Mouse (Mus musculus) spleen, adult 18-20 months (tissue): ENCODE data around the gene Rnf113a1.
"Not testable (repeated sequence)": the region's sequence is repeated elsewhere in the genome, so short reads cannot be mapped to it uniquely, and the experiment has no call there.

Experiments
- DNase-seq, 2 experiments: peaks; one replicate each; pipeline ENCODE4 v3.0.0; 2022; ENCODE audit warnings: mixed read lengths in 2 of 2

Gene Rnf113a1

DNA sequence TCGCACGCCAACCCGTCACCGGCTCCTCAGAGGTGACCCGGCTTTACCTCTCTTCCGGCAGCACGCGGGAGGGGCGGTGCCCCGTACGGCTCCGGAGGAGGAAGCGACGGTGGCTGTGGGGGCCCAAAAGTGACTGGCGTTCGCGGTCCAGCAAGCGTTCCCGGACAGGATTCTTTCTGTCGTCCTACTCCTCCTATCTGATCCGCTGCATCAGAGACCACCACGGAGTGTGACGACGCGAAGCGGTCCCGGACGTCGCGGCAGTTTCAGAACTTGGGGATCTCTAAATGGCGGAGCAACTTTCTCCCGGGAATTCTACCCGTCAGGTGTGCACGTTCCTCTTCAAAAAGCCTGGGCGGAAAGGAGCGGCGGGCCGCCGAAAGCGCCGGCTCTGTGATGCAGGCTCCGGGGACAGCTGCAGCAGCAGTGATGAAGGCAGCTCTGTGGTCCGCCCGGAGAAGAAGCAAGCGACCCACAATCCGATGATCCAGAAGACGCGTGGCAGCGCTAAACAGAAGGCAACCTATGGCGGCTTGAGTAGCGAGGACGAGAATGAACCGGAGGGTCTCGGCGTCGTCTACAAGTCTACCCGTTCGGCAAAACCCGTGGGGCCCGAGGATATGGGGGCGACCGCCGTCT, at the start of gene Rnf113a1, which contains the start of gene Ndufa1:
Rnf113a1 (plus strand) TSS at position 141 of the 639 bp plus-strand sequence.
Ndufa1 (minus strand) TSS at position 59 of the 639 bp plus-strand sequence.
- peak; percentile 69 to 78 for DNase-seq

DNA sequence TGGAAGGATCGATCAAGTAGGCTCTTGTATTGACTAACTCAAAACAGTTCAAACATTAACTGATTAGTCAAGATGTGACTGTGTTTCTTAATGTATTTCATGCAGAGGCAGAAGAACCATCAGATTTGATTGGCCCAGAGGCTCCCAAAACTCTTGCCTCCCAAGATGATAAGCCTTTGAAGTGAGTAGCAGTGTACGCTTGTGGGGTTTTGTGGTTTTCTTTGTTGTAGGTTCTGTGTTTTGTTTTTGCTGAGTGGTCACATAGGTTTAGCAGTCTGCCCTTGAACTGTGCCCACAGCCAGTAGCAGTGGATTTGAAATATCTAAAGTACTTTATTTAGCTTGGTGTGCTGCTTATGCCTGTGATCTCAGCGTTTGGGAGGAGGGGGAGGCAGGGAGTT, 49.3 kb upstream of the Rnf113a1 start:
- DNase-seq: no peak

DNA sequence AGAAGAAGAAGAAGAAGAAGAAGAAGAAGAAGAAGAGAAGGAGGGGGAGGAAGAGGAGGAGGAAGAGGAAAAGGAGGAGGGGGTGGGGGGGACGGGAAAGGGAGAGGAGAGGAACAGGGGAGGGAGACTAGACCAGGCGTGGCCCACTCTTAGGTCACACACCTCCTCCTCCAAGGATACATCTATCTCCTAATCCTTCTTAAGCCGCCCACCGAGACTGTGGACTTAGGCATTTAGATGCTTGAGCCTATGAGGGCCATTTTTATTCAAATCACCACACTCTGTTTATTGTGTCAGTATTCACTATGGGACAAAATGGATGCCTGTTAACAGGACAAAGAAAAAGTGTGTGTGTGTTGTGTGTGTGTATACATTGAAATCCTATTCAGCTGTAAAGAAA, 46.5 kb upstream of the Rnf113a1 start:
- DNase-seq: not testable (repeated sequence)

DNA sequence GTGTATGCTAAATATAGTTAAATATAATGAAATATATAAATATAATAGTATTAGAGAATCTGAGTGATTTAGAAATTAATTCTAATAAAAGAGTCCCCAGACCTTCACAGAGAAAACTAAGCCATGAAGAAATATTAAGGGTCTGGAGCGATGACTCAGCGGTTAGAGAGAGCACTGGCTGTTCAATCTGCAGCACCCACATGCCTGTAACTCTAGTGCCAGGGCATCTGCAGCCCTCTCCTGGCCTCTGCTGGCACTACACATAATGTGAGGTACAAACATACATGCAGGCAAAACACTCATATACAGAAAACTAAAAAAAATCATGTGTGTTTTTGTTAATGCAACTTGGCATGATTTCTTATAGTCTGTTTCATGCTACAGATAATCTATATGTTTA, 46.1 kb upstream of the Rnf113a1 start:
- DNase-seq: peak in 1 of 2 experiments; percentile 29

DNA sequence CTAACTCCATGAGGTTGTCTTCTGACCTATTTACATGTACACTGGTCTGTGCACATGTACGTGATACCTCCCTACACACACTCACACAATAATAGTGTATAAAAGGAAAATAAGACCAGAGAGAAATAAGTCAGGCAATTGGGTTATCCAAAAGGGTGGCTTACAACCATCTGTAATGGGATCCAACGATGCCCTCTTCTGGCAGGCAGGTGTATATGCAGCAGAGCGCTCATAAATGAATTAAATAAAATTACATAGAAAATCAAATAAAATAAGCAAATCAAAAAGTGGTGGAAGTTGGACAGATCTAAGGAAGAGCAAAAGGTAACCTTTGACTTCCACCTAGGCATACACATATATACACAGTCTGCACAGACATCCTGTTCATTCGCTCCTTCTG, 33.2 kb upstream of the Rnf113a1 start:
- DNase-seq: no peak

DNA sequence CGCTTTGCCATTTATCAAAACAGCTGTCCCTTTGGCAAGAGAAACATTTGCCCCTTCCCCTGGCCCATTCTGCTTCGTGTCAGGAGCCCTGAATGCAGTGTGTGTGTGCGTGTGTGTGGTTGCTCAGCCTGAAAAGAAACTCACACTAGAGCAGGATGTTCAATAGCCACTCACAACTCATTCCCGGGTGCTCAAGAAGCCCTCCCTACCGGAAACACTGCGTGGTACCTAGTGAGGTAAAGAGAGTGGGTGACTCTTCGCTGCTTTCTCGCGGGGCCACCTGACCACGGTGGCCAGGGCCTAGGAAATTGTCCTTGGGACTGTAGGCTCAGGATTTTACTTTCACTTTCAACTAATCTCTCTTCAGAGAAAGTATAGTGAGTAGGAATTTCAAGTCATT, 29.9 kb upstream of the Rnf113a1 start:
- DNase-seq: no peak

DNA sequence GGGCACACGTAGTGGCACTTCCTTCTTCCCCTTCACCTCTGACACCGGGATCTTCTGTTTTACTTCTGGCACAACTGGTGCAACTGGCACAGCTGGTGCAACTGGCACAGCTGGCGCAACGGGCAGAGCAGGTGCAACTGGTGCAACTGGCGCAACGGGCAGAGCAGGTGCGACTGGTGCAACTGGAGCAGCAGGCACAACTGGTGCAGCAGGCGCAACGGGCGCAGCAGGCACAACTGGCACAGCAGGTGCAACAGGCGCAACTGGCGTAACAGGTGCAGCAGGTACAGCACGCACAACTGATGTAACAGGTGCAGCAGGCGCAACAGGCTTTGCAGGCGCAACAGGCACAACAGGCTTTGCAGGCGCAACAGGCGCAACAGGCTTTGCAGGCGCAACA, 27.9 kb upstream of the Rnf113a1 start:
- DNase-seq: no peak

DNA sequence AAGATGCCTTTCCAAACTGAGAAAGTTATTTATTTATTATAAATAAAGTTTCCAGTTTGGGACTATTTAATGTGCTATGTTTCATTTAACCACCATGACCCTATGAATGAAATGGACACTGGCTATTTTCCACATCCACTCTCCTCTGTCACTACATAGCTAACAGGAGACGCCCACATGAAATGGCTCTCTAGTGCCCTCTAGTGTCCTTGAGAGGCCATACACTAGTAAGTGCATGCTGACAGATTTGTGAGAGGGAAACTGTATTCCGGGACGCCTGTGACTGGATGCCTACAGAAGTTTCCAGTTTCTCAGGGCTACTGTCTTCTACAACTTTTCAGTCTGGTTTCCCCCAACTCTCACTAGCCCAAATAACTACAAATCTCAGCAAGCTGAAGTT, 24.0 kb upstream of the Rnf113a1 start:
- DNase-seq: peak in 1 of 2 experiments; percentile 12

DNA sequence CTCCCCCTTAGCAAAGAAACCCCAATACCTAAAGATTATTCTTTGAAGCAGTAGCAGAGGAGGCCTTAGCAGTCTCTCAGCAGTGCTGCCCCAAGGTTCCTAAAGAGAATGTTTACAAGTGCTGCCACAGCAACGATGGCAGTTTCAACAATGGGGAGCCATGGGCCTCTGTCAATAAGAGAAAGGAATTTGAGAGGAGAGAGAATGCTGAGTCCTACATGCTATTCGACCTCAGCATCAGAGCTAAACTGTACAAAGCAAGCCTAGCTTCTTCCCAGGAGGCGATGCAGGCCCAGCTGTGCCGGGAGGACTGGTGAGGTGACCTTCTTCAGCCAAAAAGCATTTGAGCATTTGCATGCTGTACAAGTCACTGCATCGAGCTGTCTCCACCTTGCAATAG, 22.3 kb upstream of the Rnf113a1 start, which contains the start of gene Akap14:
Akap14 (minus strand) TSS at position 101 of the 400 bp plus-strand sequence.
- DNase-seq: no peak

DNA sequence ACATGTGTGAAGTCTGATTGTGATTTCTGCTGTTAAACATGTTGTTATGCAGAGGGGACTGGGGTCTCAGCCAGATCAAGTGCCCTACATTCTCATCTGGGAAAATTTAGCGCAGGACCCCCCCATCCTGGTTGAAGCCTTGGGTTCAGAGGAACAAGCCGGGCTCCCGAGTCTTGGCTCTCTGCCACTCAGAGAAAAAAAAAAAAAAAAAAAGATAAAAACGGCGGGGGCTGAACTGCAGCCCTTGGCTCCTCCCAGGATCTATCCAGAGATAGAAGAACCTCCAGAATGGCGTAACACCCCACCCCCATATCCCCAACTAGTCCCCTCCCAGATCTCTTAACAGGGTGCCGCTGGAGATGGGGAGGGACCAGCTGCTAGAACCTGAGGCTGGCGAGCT, 6.6 kb upstream of the Rnf113a1 start:
- DNase-seq: not testable (repeated sequence)

DNA sequence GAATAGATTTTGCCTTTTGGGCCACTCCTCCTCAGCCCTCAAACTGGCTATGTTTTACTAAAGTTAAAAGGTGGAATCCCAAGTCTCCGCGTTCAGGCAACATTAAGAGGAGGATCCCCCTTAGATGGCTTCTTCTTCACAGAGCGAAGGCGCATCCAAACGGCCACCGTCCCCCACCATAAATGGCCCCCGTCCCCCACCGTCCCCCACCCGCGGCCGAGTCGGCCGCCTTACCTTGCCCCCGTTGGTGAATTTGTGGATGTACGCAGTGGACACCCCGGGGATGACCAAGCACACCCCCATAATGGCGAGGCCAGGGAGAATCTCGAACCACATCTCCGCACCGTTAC, 315 bp upstream of the Rnf113a1 start:
- DNase-seq: no peak

DNA sequence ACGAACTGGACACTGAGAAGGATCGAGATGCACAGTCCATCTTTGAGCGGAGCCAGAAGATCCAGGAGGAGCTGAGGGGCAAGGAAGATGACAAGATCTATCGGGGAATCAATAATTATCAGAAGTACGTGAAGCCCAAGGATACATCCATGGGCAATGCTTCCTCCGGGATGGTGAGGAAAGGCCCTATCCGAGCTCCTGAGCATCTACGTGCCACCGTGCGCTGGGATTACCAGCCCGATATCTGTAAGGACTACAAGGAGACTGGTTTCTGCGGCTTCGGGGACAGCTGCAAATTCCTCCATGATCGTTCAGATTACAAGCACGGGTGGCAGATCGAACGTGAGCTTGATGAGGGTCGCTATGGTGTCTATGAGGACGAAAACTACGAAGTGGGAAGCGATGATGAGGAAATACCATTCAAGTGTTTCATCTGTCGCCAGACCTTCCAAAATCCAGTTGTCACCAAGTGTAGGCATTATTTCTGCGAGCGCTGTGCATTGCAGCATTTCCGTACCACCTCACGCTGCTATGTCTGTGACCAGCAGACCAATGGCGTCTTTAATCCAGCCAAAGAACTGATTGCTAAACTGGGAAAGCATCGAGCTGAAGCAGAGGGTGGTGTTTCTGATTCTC, 817 bp downstream of the Rnf113a1 start:
- DNase-seq: no peak

DNA sequence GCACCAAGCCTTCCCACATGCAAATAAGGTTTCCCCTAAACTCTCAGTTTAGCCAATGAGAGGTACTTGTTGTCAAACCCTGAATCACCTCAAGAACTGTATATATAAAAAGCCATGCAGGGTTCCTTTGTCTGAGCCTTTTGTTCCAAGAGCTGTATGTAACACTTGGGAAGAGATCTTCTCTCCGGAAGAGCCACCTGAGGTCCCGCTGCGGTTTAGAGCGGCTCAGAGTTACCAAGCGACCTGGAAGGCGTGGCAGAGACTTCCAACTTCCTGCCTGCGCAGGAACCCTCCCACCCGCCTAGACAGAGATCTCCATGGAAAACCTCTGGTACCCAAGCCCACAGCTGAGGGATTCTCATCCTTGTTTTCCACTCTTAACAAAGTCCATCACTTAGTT, 7.6 kb downstream of the Rnf113a1 start:
- DNase-seq: no peak

DNA sequence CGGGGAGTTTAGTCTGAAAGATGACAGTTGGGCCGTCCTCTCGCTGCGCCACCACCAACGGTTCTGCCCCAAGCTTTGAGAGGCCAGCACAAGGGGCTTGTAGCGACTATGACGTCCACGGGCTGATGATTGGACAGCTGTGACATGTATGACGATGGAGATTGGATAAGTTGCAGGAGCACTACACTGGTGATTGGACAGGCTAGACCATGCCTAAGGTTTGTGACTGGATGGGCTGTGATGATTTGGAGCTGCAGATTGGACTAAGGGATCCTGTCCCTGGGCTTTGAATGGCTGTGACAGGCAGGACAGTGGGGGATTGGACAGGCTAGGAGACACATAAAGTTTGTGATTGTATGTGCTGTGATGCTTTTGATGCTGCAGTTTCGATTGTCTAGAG, 19.9 kb downstream of the Rnf113a1 start, which contains the start of gene Gm9:
Gm9 (minus strand) TSS at position 101 of the 400 bp plus-strand sequence.
- no peak for DNase-seq

DNA sequence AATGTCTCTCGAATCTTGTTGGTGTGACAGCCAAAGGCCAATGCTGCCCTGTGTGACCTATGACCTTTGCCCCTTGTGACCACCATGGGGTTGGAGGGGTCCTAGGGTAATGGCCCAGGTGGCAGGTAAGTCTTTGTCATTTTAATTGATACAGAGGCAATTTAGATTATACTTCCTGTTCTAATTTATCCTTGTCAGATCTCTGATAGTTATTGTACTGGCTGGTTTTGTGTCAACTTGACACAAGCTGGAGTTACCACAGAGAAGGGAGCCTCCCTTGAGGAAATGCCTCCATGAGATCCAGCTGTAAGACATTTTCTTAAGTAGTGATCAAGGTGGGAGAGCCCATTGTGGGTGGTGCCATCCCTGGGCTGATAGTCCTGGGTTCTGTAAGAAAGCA, 31.1 kb downstream of the Rnf113a1 start, which contains the start of gene Rhox1:
Rhox1 (minus strand) TSS at position 101 of the 400 bp plus-strand sequence.
- not testable (repeated sequence) for DNase-seq
